In genomic region chr5:18048841-18049240, GRCm38 (mm10) we compare ENCODE assay signal across 26 mouse cellular contexts.
"Had no signal": no experiment of that assay in that cellular context is flagged by ENCODE, and none has a peak within 500 bp of the region (broad histone marks: within the 10 kb centered on the region; RNA-seq: fewer than 3 reads in every experiment).

No protein-coding gene starts in this region.

- H3K9ac ChIP-seq: heart, embryonic 13.5 days; heart, embryonic 15.5 days; hindbrain, embryonic 13.5 days; hindbrain, embryonic 15.5 days; kidney, embryonic 15.5 days; limb, embryonic 13.5 days; limb, embryonic 15.5 days; liver, embryonic 12.5 days had no signal

- DNase-seq: gastrocnemius, postnatal 14 days; gastrocnemius, postnatal 36 days; heart, adult 11 months; heart, adult 2 months; heart, postnatal 14 days; heart, postnatal 36 days; kidney, adult 11 months; kidney, adult 2 months; kidney, adult 9 months; kidney, postnatal 14 days; kidney, postnatal 36 days; layer of hippocampus, adult 9-11 months; layer of hippocampus, postnatal 36 days; left cerebral cortex, postnatal 4 days had no signal

- H3K27ac ChIP-seq: heart, adult 2 months; heart, embryonic 13.5 days; heart, embryonic 15.5 days; hindbrain, embryonic 13.5 days; hindbrain, embryonic 15.5 days; hindbrain, postnatal 0 days; kidney, embryonic 15.5 days; kidney, postnatal 0 days; limb, embryonic 13.5 days; limb, embryonic 15.5 days; liver, embryonic 12.5 days had no signal

- H3K4me3 ChIP-seq: heart, adult 2 months; heart, embryonic 13.5 days; heart, embryonic 15.5 days; hindbrain, embryonic 13.5 days; hindbrain, embryonic 15.5 days; kidney, embryonic 15.5 days; limb, embryonic 13.5 days; limb, embryonic 15.5 days; liver, embryonic 12.5 days had no signal

- H3K4me2 ChIP-seq: heart, embryonic 11.5 days; heart, embryonic 13.5 days; heart, embryonic 15.5 days; hindbrain, embryonic 13.5 days; hindbrain, embryonic 15.5 days; kidney, embryonic 15.5 days; limb, embryonic 13.5 days; limb, embryonic 15.5 days; liver, embryonic 12.5 days had no signal

- ATAC-seq: hindbrain, postnatal 0 days; intestine, embryonic 16.5 days; liver, embryonic 12.5 days had no signal

- H3K9me3 ChIP-seq: heart, embryonic 13.5 days; heart, embryonic 15.5 days; hindbrain, embryonic 13.5 days; hindbrain, embryonic 15.5 days; kidney, embryonic 15.5 days; limb, embryonic 13.5 days; limb, embryonic 15.5 days; liver, embryonic 12.5 days had no signal

- H3K4me1 ChIP-seq: heart, embryonic 13.5 days; heart, embryonic 15.5 days; hindbrain, embryonic 13.5 days; hindbrain, embryonic 15.5 days; kidney, embryonic 15.5 days; limb, embryonic 13.5 days; limb, embryonic 15.5 days; liver, embryonic 12.5 days had no signal

- H3K36me3 ChIP-seq: heart, embryonic 13.5 days; heart, embryonic 15.5 days; hindbrain, embryonic 13.5 days; hindbrain, embryonic 15.5 days; kidney, embryonic 15.5 days; limb, embryonic 13.5 days; limb, embryonic 15.5 days; liver, embryonic 12.5 days had no signal

- H3K27me3 ChIP-seq: heart, embryonic 13.5 days; heart, embryonic 15.5 days; hindbrain, embryonic 13.5 days; hindbrain, embryonic 15.5 days; kidney, embryonic 15.5 days; limb, embryonic 13.5 days; limb, embryonic 15.5 days; liver, embryonic 12.5 days had no signal
